Mouse (Mus musculus): ENCODE results near the gene Plcd3.

- TF ChIP-seq EP300 (IDR thresholded peaks at IDR 0.05): no peak
- TF ChIP-seq CTCF (IDR thresholded peaks at IDR 0.05): peak; percentile 17; the same call in 1 of the 2 replicates
Measured at GRCm38 (mm10) chr11:103101481-103101865, at the start of gene Plcd3, which contains the start of gene Acbd4.
